Mouse (Mus musculus) myocyte (in vitro differentiated cells): Measurements from ENCODE around the gene Gm9747.

Experiments
- E2F4 ChIP-seq: IDR thresholded peaks from one replicate; pipeline ENCODE4 v1.6.1; 2011; ENCODE audit warnings: mild to moderate bottlenecking, control low read depth, moderate library complexity; ENCODE audit not compliant: insufficient read depth
- MAX ChIP-seq: IDR thresholded peaks from one replicate; pipeline ENCODE4 v1.6.1; 2011; ENCODE audit warnings: low read depth, mild to moderate bottlenecking, control low read depth
- POLR2A ChIP-seq: IDR thresholded peaks from one replicate; pipeline ENCODE4 v1.6.1; 2011; ENCODE audit warnings: low read depth, mild to moderate bottlenecking, control low read depth, moderate library complexity; ENCODE audit not compliant: insufficient read length
- POLR2AphosphoS2 ChIP-seq: IDR thresholded peaks from one replicate; pipeline ENCODE4 v1.6.1; 2011; ENCODE audit warnings: low read depth, control low read depth; ENCODE audit not compliant: insufficient read length
- REST ChIP-seq: IDR thresholded peaks from one replicate; pipeline ENCODE4 v1.6.1; 2011; ENCODE audit warnings: mild to moderate bottlenecking, control low read depth, moderate library complexity; ENCODE audit not compliant: insufficient read depth, insufficient read length
- SRF ChIP-seq: IDR thresholded peaks from one replicate; pipeline ENCODE4 v1.6.1; 2011; ENCODE audit warnings: low read depth; ENCODE audit not compliant: control insufficient read depth, insufficient read length
- USF1 ChIP-seq: IDR thresholded peaks from one replicate; pipeline ENCODE4 v1.6.1; 2011; ENCODE audit warnings: low read depth, mild to moderate bottlenecking, control low read depth, moderate library complexity

DNA sequence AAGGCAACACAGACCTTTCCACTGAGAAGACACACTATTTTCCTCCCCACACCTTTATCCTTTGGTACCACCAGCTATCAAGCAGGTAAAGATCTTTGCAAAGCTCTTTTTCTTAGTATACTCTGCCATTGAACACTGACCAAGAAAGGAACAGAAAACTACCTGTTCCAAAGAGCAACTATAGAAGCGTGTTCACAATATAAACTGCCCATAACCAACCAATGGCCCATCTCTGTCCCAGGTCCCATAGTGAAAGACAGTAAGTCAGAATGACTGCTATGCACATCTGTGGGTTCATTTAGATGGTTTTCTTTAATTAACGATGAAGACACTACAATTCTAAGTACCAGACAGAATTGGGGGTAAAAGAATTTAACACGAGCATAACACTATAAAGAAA lies at the start of gene Gm9747:
- no peak for TF ChIP-seq MAX
- TF ChIP-seq POLR2A: no peak
- TF ChIP-seq USF1: no peak
- TF ChIP-seq E2F4: no peak
- no peak for TF ChIP-seq POLR2AphosphoS2
- no peak for TF ChIP-seq SRF
- no peak for TF ChIP-seq REST
